Mouse (Mus musculus): ENCODE measurements around the gene Pdha1. TPM values are rescaled to one million over a fixed set of nuclear protein-coding genes. Genes with fewer than 3 reads are reported as not detected.

The Pdha1 gene
- polyA plus RNA-seq, 1 experiment from 2014 or later, result 109 TPM

GRCm38 (mm10) chrX:160091973-160092372, 46.2 kb downstream of the Pdha1 start:
- H3K9ac ChIP-seq (ENCODE audit: low read length), result no peak overlapping the region
- WGBS, result 70% methylated on average over 1 of the region's 1 CpGs
- H3K4me1 ChIP-seq (replicated peaks; ENCODE audit: control insufficient read depth, insufficient read depth), result no peaks in the 10 kb centered on the region
- H3K9me3 ChIP-seq (ENCODE audit: control insufficient read depth, low read length), result no peaks in the 10 kb centered on the region
- H3K4me3 ChIP-seq (ENCODE audit: low read depth, low read length), result no peak overlapping the region
- no peak for ATAC-seq (ENCODE audit: low FRiP score, low TSS enrichment)
- H3K36me3 ChIP-seq (ENCODE audit: control insufficient read depth, insufficient read depth, low read length), result no peaks in the 10 kb centered on the region
- H3K27me3 ChIP-seq (ENCODE audit: control insufficient read depth, insufficient read depth, low read length), result no peaks in the 10 kb centered on the region
- no peak overlapping the region for H3K27ac ChIP-seq (replicated peaks)
- TF ChIP-seq EP300 (optimal IDR thresholded peaks at IDR 0.05) (no peak), CTCF (IDR thresholded peaks at IDR 0.05; ENCODE audit: low read depth) (no peak)
- DNase-seq (ENCODE audit: low spot score), result no peak
- H3K4me2 ChIP-seq (replicated peaks; ENCODE audit: low read depth), result no peak overlapping the region

Other genes starting within 250 kb of the Pdha1 start
- 0.12 and 0.17 TPM in 2 replicates for gene Map3k15, start 150.0 kb downstream of the Pdha1 start, polyA plus RNA-seq (2015; fragmentation: Nextera tagmentation; extraction: Ambion mirVana)